Mouse (Mus musculus) skeletal muscle tissue, adult 2 months (tissue): ENCODE measurements around the gene Slf2.

Experiments
- DNase-seq: peaks from one replicate; pipeline ENCODE4 v3.0.0-alpha.2; 2012; ENCODE audit warnings: low read depth, low spot score

Gene Slf2

DNA sequence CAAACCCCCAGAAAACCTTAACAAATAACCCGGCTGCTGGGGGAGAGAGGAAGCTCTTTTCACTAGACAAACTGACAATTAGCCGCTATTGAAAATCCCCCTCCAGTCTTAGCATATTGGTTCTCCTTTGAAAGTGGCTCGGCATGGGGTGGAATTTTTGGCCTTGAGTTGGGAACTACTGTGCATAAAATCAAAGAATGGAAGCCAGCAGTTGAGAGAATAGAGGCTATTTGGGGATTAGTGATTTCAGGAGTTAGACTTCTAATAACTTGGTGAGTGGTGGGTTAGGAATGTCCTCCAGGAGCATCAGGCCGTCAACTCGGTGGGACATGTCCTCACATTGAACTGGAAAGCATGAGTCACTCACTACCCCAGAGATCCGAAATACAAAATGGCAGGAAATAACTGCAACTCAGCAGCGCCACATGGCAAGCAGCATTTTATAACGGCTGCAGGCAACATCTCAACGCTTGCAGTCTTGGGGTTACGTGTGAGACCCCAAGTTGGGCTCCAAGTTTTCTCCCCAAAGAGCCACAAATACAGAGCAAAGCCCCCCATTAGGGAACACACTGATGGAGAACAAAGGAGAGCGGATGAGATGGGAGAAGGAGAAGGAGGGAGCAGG, 22.0 kb upstream of the Slf2 start:
- DNase-seq, result no peak

DNA sequence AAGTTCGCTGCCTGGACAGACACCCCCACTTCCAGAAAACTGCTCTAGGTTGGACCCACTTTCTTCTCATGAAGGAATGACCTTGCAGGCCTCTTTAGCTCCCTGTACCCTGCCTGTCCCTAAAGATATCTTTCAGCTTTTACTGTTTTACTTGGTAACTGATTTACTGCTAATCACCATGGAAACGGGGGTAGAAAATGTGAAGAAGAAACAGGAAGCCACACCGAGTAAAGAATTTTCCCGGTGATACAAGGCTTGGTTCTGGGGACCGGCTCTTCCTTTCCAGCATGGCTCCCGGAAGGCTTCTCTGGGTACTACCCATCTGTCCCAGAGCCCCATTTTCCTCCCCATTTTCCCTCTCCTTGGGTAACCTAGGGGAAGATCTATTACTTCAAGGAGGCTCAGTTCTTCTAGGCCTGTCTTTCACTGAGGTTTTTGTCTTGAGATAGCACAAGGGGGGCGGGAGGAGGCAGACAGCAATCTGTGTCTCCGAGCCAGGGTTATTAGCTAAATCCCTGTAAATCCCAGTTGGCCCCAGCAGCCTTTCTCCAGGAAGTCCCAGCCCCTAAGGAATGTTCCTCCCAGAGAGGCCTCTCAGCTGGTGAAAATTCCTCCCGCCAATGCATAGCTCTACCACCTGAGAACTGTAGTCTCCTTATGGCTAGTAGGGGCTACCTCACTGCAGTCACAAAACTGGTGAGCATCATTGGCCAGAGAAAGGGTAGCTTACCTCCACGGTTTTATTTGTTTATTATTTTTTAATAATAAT, 16.3 kb upstream of the Slf2 start:
- no peak for DNase-seq

DNA sequence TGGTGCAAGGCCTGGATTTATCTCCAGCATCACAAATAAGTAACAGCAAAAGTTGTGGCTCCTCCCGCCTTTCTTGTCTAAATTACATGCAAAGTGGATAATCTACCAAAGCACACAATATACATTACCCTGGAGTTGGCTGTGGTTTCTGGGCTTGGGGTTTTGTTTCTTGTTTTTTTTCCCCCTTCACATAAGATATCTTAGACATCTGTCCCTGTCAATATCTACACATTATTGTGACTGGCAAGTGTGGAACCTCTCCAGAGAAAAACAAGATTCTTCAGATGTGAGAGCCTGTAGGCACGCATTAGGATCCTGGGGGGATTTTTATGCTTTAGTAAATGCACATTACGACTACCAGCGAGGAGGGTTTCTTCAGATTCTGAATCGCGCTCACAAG, 12.8 kb upstream of the Slf2 start:
- no peak for DNase-seq

DNA sequence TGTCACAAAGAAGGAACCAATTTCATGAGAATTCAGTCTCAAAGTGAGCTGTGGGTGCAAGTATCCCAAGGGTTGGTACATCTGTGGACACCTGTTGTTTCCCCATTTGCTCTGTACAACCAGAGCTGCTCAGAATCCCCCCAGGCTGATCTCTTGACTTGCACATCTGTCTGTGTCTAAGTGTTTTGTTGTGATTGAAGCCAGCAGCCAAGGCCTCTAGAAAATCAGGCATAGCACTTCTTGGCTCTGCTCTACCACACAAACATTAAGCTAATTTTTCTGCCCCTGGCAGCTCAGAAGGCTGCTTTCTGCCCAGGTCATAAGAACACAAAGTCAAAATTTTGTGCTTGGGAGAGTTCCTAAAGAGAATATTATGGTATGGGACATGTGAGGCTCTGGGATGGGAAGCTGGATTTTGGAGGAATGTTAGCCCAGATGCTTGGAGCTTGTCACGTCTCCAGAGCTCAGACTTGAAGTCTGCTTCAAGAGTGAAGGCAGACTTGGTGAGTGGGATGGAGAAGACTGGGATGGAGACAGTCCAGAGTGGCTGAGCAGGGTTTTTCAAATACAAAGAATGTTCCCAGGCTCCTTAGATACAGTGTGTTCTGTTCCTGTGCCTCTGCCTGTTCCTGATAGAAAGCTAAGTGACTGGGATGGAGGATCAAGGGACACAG, 9.3 kb upstream of the Slf2 start:
- peak; percentile 12 for DNase-seq

GRCm38 (mm10) chr19:44922521-44922920, 8.4 kb upstream of the Slf2 start:
- no peak for DNase-seq

GRCm38 (mm10) chr19:44924699-44925098, 6.3 kb upstream of the Slf2 start:
- DNase-seq, result no peak

GRCm38 (mm10) chr19:44926781-44927180, 4.2 kb upstream of the Slf2 start:
- no peak for DNase-seq

DNA sequence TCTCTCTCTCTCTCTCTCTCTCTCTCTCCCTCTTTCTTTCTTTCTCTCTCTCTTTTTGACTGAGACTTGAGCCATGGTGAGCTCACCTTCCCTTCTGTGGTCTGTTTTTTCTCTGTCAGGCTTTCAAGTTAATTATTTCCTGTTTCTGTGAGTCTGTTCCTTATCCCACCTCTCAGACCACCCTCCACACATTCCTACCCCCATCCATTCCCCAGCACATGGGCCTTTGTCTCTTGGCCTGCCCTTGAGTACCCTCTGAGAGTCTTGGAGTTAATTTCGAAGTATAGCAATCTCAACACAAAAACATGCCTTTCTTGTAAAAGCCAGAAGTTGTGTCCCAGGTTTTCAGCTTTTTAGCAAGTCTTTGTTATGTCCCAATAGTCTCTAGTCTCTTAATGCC, 3.7 kb upstream of the Slf2 start:
- no peak for DNase-seq

DNA sequence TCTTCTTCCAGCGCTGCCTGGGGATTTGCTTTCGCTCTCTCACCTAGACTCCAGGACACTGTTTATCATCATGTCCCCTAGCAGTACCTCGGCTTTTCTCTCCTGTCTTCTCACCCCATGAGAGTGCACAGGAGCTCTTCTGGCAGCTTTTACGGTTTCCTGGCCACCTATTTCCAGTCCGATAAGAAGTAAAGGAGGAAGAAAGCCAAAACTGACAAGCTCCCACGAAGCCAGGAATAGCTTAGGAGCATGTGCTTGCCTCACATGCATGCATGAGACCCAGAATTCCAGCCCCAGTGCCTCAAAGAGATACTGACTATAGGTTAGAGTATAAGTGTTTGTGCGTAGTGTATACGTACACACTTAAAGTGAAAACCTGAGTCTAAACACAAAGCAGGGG, 2.8 kb upstream of the Slf2 start:
- DNase-seq, result no peak

GRCm38 (mm10) chr19:44929251-44929650, 1.7 kb upstream of the Slf2 start:
- DNase-seq, result no peak

DNA sequence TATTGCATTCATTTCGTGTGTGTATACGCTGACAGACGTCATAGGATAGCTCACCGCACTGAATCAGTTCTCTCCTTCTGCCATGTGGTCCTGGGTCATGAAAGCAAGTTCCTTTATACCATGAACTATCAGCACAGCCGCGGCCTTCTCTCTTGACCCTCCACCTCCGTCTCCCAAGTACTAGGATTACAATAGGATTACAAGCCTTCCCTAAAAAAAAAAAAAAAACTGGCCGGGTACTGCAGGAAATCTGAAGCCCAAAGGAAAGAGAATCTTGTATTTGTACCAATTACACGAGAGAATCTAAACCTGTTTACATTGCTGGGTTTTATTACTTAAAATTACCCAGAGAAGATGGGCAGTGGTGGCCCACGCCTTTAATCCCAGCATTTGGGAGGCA, 1.3 kb upstream of the Slf2 start:
- no peak for DNase-seq

DNA sequence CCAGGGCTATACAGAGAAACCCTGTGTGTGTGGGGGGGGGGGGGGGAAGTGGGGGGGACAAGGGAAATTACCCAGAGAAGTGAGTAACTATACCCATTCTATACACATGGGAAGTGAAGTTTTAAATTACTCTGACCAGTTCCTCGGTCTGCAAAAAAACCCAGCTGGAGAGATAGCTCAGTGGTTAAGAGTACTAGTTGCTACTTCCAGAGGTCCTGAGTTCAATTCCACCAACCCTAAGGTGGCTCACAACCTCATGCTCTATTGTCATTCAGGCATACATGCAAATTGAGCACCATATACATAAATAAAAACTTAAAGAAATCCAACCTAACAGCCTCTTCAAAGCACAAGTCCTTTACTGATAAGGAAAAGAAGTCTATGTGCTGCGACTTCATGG, 829 bp upstream of the Slf2 start:
- no peak for DNase-seq

GRCm38 (mm10) chr19:44931454-44931759, 456 bp downstream of the Slf2 start:
- DNase-seq, result peak; percentile 77

DNA sequence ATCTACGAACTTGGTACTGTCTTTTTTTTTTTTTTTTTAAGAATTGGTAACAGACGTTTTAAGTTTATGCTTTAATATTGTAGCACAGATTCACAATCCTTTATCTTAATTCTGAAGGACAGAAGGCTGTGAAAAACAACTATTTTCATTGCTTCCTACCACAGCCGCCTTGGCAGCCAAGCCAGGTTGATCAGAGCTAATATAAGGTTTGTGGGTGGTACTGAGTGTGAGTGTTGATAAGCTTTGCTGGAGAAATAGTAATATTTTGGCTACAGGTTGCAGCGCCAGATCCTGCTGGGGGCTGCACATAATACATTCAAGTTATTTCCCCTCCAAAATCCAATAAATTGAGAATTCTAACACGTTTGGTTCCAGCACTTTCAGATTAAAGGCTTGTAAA, 1.1 kb downstream of the Slf2 start:
- DNase-seq, result no peak

DNA sequence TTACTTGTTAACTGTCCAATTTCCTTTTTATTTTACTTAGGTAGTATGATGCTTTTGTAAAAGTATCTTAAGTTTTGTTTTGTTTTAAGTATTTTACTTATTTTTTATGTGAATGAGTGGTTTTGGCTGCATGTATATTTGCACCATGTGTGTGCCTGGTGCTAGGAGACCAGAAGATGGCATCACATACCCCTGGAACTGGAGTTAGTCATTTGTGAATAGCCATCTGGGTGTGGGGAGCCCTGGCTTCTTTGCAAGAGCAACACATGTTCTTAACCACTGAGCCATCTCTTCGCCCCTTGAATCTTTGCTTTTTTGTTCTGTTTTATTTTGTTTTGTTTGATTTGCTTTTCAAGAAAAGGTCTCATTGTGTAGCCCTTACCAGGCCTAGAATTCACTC, 2.2 kb downstream of the Slf2 start:
- no peak for DNase-seq

DNA sequence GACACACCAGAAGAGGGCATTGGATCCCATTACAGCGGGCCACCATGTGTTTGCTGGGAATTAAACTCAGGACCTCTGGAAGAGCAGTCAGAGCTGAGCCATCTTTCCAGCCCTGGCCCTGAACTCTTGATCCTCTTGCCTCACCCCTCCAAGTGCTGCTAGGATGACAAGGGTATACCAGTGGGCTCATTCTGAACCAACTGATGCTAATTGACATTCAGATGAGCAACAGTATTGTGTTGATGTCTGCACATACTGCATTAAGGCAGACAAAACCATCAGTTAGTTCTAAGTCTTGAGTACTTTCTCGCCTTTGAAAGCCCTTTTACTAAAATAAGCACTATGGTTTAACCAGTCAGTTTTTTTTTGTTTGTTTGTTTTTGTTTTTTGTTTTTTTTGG, 28.7 kb downstream of the Slf2 start:
- no peak for DNase-seq

GRCm38 (mm10) chr19:44965978-44966377, 35.0 kb downstream of the Slf2 start:
- DNase-seq, result no peak

- DNase-seq, result no peak
These were observed 37.4 kb downstream of the Slf2 start for GRCm38 (mm10) chr19:44968329-44968728.

- DNase-seq, result no peak
These were observed 45.7 kb downstream of the Slf2 start for GRCm38 (mm10) chr19:44976636-44977035.

DNA sequence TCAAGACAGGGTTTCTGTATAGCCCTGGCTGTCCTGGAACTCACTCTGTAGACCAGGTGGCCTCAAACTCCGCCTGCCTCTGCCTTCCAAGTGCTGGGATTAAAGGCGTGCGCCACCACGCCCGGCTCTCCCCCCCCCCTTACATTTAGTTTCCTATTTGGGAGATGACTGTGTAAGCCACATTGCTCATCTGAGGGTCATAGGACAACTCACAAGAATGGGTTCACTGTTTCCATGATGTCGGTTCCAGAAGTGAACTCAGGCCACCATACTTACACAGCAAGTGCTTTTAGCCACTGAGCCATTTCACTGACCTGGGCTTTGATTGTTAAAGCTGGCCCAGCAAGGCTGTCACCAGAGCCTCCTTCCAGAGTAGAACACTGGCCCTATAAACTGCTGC, 46.2 kb downstream of the Slf2 start:
- no peak for DNase-seq

DNA sequence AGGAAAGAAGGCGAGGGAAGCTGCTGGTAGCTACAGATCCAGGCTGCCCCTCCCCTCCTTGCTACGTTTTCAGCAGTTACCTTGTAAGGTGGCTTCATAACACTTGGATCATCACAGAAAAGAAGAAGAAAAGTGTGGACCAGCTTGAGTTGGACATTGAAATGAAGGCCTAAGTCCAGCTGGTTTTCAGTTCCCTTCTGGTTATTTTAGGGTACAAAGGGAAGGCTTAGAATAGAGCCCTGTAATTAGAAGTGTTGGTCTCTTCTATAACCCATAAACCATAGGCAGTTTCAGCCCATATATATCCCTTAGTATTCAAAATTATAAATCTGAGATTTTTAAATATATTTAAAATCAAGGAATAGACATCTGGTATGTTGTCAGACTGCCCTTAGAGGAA, 49.8 kb downstream of the Slf2 start:
- no peak for DNase-seq

GRCm38 (mm10) chr19:44982477-44983115, 51.6 kb downstream of the Slf2 start:
- DNase-seq, result no peak

DNA sequence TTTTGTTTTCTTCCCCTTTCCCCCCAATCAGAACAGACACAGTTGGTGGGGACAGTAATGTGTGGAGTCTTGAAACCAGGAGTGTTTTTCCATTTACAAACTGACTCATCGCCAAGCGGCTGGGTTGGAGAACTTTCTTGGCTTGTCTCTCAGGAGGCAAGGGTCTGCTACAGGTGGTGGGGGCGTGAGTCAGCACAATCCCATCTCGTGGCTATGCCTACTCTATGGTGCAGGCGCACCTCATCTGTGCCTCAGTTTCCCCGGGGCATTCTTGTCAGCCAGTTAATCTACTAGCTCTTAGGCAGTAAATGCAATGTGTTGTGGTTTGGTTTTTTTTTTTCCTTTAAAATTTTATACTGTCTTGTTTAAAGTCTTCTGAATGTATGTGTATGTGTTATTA, 52.4 kb downstream of the Slf2 start:
- DNase-seq, result no peak
